Mouse (Mus musculus) MEL (cell line): Measurements from ENCODE around the gene Cntn2. TPM values are rescaled to one million over a fixed set of nuclear protein-coding genes. Genes with fewer than 3 reads are reported as not detected.

Source experiments
- DNase-seq: peaks from one replicate; pipeline ENCODE4 v3.0.0; 2011; ENCODE audit warnings: low read depth, low spot score
- H3K27ac ChIP-seq: 2 replicates; pipeline ENCODE4 v1.5.1; 2012; ENCODE audit warnings: low read depth, mild to moderate bottlenecking, control low read depth, low read length, moderate library complexity; ENCODE audit not compliant: control insufficient read depth
- H3K27me3 ChIP-seq, 2 experiments: fragments of 150-350 bp in 1 of 2; sonication (generic) in 1 of 2; 2 replicates each; pipeline ENCODE4 v1.6.1; 2012; ENCODE audit warnings: low read length in 2 of 2, mild to moderate bottlenecking in 2 of 2, improper control_type of control experiment in 1 of 2, moderate library complexity in 1 of 2; ENCODE audit not compliant: insufficient read depth in 2 of 2, control insufficient read depth in 1 of 2
- H3K36me3 ChIP-seq, 2 experiments: 2 replicates each; pipeline ENCODE4 v1.6.1; 2012 to 2014; ENCODE audit warnings: low read length in 2 of 2, improper control_type of control experiment in 1 of 2, inconsistent platforms in 1 of 2, mild to moderate bottlenecking in 1 of 2; ENCODE audit not compliant: insufficient read depth in 2 of 2, control insufficient read depth in 1 of 2
- H3K4me1 ChIP-seq, 2 experiments: fragments of 150-350 bp in 1 of 2; sonication (generic) in 1 of 2; 2 replicates each; pipeline ENCODE4 v1.6.1; 2012; ENCODE audit warnings: low read length in 2 of 2, improper control_type of control experiment in 1 of 2, mild to moderate bottlenecking in 1 of 2; ENCODE audit not compliant: insufficient read depth in 2 of 2, control insufficient read depth in 1 of 2
- H3K4me3 ChIP-seq, 2 experiments: fragments of 150-350 bp in 1 of 2; sonication (generic) in 1 of 2; 2 replicates each; pipeline ENCODE4 v1.5.1; 2012; ENCODE audit warnings: low read depth in 2 of 2, low read length in 2 of 2, mild to moderate bottlenecking in 2 of 2, moderate library complexity in 2 of 2, control low read depth in 1 of 2, improper control_type of control experiment in 1 of 2; ENCODE audit not compliant: control insufficient read depth in 1 of 2, insufficient read depth in 1 of 2
- H3K79me2 ChIP-seq: 2 replicates; pipeline ENCODE4 v1.6.1; 2012; ENCODE audit warnings: mild to moderate bottlenecking, low read length, moderate library complexity; ENCODE audit not compliant: control insufficient read depth, poor library complexity, insufficient read depth
- H3K9ac ChIP-seq: 2 replicates; pipeline ENCODE4 v1.6.1; 2012; ENCODE audit warnings: low read depth, mild to moderate bottlenecking, control low read depth, low read length, moderate library complexity; ENCODE audit not compliant: control insufficient read depth, poor library complexity, severe bottlenecking
- H3K9me3 ChIP-seq: fragments of 150-350 bp; sonication (generic); replicated peaks from 2 replicates; pipeline ENCODE4 v1.6.1; 2012; ENCODE audit warnings: mild to moderate bottlenecking, low read length, improper control_type of control experiment, moderate library complexity; ENCODE audit not compliant: insufficient read depth
- CHD2 ChIP-seq: IDR thresholded peaks from 2 replicates; pipeline ENCODE4 v1.6.1; 2011; ENCODE audit warnings: low read length, improper control_type of control experiment
- E2F4 ChIP-seq: IDR thresholded peaks from 2 replicates; pipeline ENCODE4 v1.6.1; 2011; ENCODE audit warnings: low read depth, low read length, improper control_type of control experiment, borderline replicate concordance
- ELF1 ChIP-seq: IDR thresholded peaks from 2 replicates; pipeline ENCODE4 v1.6.1; 2014; ENCODE audit warnings: low read depth, mild to moderate bottlenecking, inconsistent platforms, low read length, improper control_type of control experiment, moderate library complexity
- GABPA ChIP-seq: IDR thresholded peaks from 2 replicates; pipeline ENCODE4 v1.6.1; 2012; ENCODE audit warnings: low read depth, mild to moderate bottlenecking, inconsistent platforms, low read length, improper control_type of control experiment, moderate library complexity
- JUND ChIP-seq: IDR thresholded peaks from 2 replicates; pipeline ENCODE4 v1.6.1; 2011; ENCODE audit warnings: low read depth, mild to moderate bottlenecking, improper control_type of control experiment, low read length
- KAT2A ChIP-seq: conservative IDR thresholded peaks from 2 replicates; pipeline ENCODE4 v1.6.1; 2012; ENCODE audit warnings: low read depth, low read length, improper control_type of control experiment, inconsistent platforms
- MAX ChIP-seq: IDR thresholded peaks from 2 replicates; pipeline ENCODE4 v1.6.1; 2011; ENCODE audit warnings: low read length, improper control_type of control experiment
- MEF2A ChIP-seq: IDR thresholded peaks from 2 replicates; pipeline ENCODE4 v1.6.1; 2014; ENCODE audit warnings: low read depth, mild to moderate bottlenecking, inconsistent platforms, low read length, improper control_type of control experiment; ENCODE audit not compliant: poor library complexity, insufficient replicate concordance, severe bottlenecking; ENCODE audit errors: extremely low read depth
- NELFE ChIP-seq: IDR thresholded peaks from 2 replicates; pipeline ENCODE4 v1.6.1; 2011; ENCODE audit warnings: low read depth, low read length, improper control_type of control experiment
- NRF1 ChIP-seq: IDR thresholded peaks from 2 replicates; pipeline ENCODE4 v1.6.1; 2014; ENCODE audit warnings: low read depth, mild to moderate bottlenecking, inconsistent platforms, low read length, improper control_type of control experiment, moderate library complexity; ENCODE audit not compliant: poor library complexity, insufficient read depth, severe bottlenecking
- POLR2A ChIP-seq, 2 experiments: IDR thresholded peaks; 2 replicates each; pipeline ENCODE4 v1.6.1; 2011 to 2012; ENCODE audit warnings: low read length in 2 of 2, mild to moderate bottlenecking in 2 of 2, control low read depth in 1 of 2, improper control_type of control experiment in 1 of 2, low read depth in 1 of 2, moderate library complexity in 1 of 2; ENCODE audit not compliant: control insufficient read depth in 1 of 2, insufficient read depth in 1 of 2, poor library complexity in 1 of 2
- POLR2AphosphoS2 ChIP-seq: IDR thresholded peaks from 2 replicates; pipeline ENCODE4 v1.6.1; 2011; ENCODE audit warnings: low read length, improper control_type of control experiment
- RAD21 ChIP-seq: IDR thresholded peaks from 2 replicates; pipeline ENCODE4 v1.6.1; 2011; ENCODE audit warnings: mild to moderate bottlenecking, low read depth, low read length, improper control_type of control experiment
- RCOR1 ChIP-seq: IDR thresholded peaks from 2 replicates; pipeline ENCODE4 v1.6.1; 2012; ENCODE audit warnings: low read depth, mild to moderate bottlenecking, inconsistent platforms, low read length, improper control_type of control experiment
- SMC3 ChIP-seq: IDR thresholded peaks from 2 replicates; pipeline ENCODE4 v1.6.1; 2011; ENCODE audit warnings: low read depth, low read length, improper control_type of control experiment
- TBP ChIP-seq: IDR thresholded peaks from 2 replicates; pipeline ENCODE4 v1.8.0; 2011; ENCODE audit warnings: low read depth, low read length, improper control_type of control experiment
- TCF12 ChIP-seq: IDR thresholded peaks from 2 replicates; pipeline ENCODE4 v1.6.1; 2014; ENCODE audit warnings: low read depth, mild to moderate bottlenecking, inconsistent platforms, low read length, improper control_type of control experiment, moderate library complexity
- USF1 ChIP-seq: IDR thresholded peaks from 2 replicates; pipeline ENCODE4 v1.6.1; 2014; ENCODE audit warnings: low read depth, mild to moderate bottlenecking, inconsistent platforms, low read length, improper control_type of control experiment, moderate library complexity
- ZKSCAN1 ChIP-seq: IDR thresholded peaks from 2 replicates; pipeline ENCODE4 v1.6.1; 2012; ENCODE audit warnings: low read depth, mild to moderate bottlenecking, inconsistent platforms, low read length, improper control_type of control experiment, moderate library complexity
- polyA plus RNA-seq, 2 experiments: library from polyadenylated mRNA; stranded (reverse) in 1 of 2; unstranded in 1 of 2; fragments of >175 nt in 1 of 2; fragments of >200 nt in 1 of 2; gene quantifications; 2 replicates each; pipeline versions ENCODE4 v1.2.1 to v1.2.4; 2012; ENCODE audit warnings: low replicate concordance in 2 of 2, low read depth in 1 of 2; ENCODE audit not compliant: insufficient read length in 2 of 2, insufficient read depth in 1 of 2, missing spikeins in 1 of 2
- total RNA-seq: library from RNA; depleted of rRNA; stranded (reverse); fragments of 300-350 nt; gene quantifications from 2 replicates; pipeline ENCODE4 v1.2.3, GENCODE M21; 2012

Cntn2 gene
- total and polyA plus RNA-seq, 3 experiments: not detected

- Histone ChIP-seq H3K36me3 (no peaks in the 10 kb centered on the region), H3K79me2 (no peaks in the 10 kb centered on the region), H3K9ac (no peak overlapping the region), H3K9me3 (no peaks in the 10 kb centered on the region), H3K4me3 (no peak overlapping the region), H3K27me3 (peaks cover 0 to 15% of the 10 kb centered on the region in 2 experiments; a peak in 3 of 4 replicates), H3K27ac (no peak overlapping the region), H3K4me1 (no peaks in the 10 kb centered on the region)
- TF ChIP-seq NRF1: no peak
- no peak for TF ChIP-seq E2F4
- no peak for TF ChIP-seq JUND
- no peak for TF ChIP-seq TCF12
- TF ChIP-seq GABPA: no peak
- TF ChIP-seq MEF2A: no peak
- no peak for TF ChIP-seq MAX
- TF ChIP-seq CHD2: no peak
- TF ChIP-seq RAD21: no peak
- TF ChIP-seq KAT2A: no peak
- no peak for TF ChIP-seq TBP
- DNase-seq: no peak
These were observed 1.8 kb downstream of the Cntn2 start for GRCm38 (mm10) chr1:132541171-132541823.

GRCm38 (mm10) chr1:132540701-132541100 lies 2.4 kb downstream of the Cntn2 start:
- Histone ChIP-seq H3K27ac (no peak overlapping the region), H3K9ac (no peak overlapping the region), H3K27me3 (peaks cover 0 to 12% of the 10 kb centered on the region in 2 experiments; a peak in 3 of 4 replicates), H3K4me1 (no peaks in the 10 kb centered on the region), H3K4me3 (no peak overlapping the region), H3K9me3 (no peaks in the 10 kb centered on the region), H3K36me3 (no peaks in the 10 kb centered on the region), H3K79me2 (no peaks in the 10 kb centered on the region)
- no peak for DNase-seq
- TF ChIP-seq NRF1 (no peak), MAX (no peak), E2F4 (no peak), ELF1 (no peak), ZKSCAN1 (no peak), RCOR1 (no peak)

- Histone ChIP-seq H3K4me3 (no peak overlapping the region), H3K9me3 (no peaks in the 10 kb centered on the region), H3K27ac (no peak overlapping the region), H3K36me3 (no peaks in the 10 kb centered on the region), H3K79me2 (no peaks in the 10 kb centered on the region), H3K9ac (no peak overlapping the region), H3K27me3 (peaks cover 4 to 8% of the 10 kb centered on the region in 2 experiments; a peak in 3 of 4 replicates), H3K4me1 (no peaks in the 10 kb centered on the region)
- DNase-seq: no peak
- TF ChIP-seq POLR2AphosphoS2 (no peak), USF1 (no peak), SMC3 (no peak), NRF1 (no peak), NELFE (no peak), ZKSCAN1 (no peak), POLR2A (IDR thresholded peaks at IDR 0.05; ENCODE audit: control insufficient read depth in 1 of 2, insufficient read depth in 1 of 2, low read depth in 1 of 2, low read length in 2 of 2, poor library complexity in 1 of 2) (no peak)
These were observed 5.3 kb downstream of the Cntn2 start for GRCm38 (mm10) chr1:132537736-132538135.
